Mouse (Mus musculus): ENCODE measurements at regions not wholly inside any gene's neighbourhood (a gene's known extent, or its start where the extent isn't known, plus 50 kb on each side); places are given as distances from the start of the nearest gene placed in this dataset.
A peak's percentile ranks its signal among the peaks of the same experiment; 100 is the strongest.
"Not testable (repeated sequence)": the region's sequence is repeated elsewhere in the genome, so short reads cannot be mapped to it uniquely, and the experiment has no call there.

DNA sequence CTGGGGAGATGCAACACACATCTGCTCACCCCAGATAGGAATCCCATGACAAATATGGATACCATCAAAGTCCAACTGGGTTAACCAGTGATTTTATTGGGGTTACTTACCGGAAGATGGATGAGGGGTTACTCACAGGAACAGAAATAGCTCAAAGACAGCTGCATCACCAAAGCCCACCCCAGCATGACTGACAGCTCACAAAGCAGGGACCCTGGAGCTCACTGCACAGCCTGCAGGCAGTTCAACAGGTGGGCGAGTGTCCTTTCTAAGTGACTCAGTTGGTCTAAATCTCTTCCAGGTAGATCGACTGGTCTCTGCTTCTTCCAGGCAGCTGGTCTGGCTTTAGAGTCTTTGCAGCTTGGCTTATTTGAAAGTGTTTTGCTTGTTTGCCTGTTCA, 114.2 kb downstream of the Bdh1 start:
- no peak overlapping the region for H3K4me2 ChIP-seq
- no peaks in the 10 kb centered on the region for H3K27me3 ChIP-seq
- H3K4me3 ChIP-seq = no peak overlapping the region
- 83% methylated on average over 3 of the region's 3 CpGs for WGBS
- no peaks in the 10 kb centered on the region for H3K36me3 ChIP-seq
- peaks cover 7% of the 10 kb centered on the region for H3K4me1 ChIP-seq (replicated peaks)
- H3K27ac ChIP-seq = no peak overlapping the region
- H3K9me3 ChIP-seq (replicated peaks) = no peaks in the 10 kb centered on the region
- H3K9ac ChIP-seq = no peak overlapping the region
- no peak for ATAC-seq (replicated peaks; ENCODE audit: insufficient number of reproducible peaks, insufficient read depth, low FRiP score, low read depth)

DNA sequence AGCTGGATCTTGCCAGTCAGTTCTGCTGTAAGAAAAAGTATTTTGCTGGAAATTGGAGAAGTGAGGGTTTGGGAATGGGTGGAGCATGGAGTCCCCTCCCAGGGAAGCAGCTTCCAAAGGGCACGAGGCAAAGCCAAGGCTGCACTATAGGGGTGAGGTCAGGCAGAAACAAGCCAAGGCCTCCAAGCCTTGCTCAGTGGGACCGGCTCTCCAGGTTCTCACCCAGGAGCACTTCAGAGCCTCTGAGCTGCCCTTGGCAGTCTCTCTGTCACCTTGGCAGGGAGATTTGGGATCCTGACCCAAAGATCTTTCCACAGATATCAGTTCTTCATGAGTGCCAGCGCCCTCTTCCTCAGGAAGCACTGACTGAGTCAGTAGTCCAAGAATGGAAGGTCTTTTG, 116.5 kb downstream of the Bdh1 start:
- H3K9me3 ChIP-seq (replicated peaks) = no peaks in the 10 kb centered on the region
- no peak overlapping the region for H3K9ac ChIP-seq
- 66% methylated on average over 3 of the region's 3 CpGs for WGBS
- ATAC-seq (replicated peaks; ENCODE audit: insufficient number of reproducible peaks, insufficient read depth, low FRiP score, low read depth) = no peak
- H3K27me3 ChIP-seq = peaks cover 5% of the 10 kb centered on the region; the same call in 1 of the 2 replicates
- peaks cover 1% of the 10 kb centered on the region for H3K4me1 ChIP-seq (replicated peaks)
- H3K27ac ChIP-seq = no peak overlapping the region
- no peak overlapping the region for H3K4me2 ChIP-seq
- H3K4me3 ChIP-seq = no peak overlapping the region
- H3K36me3 ChIP-seq = no peaks in the 10 kb centered on the region

DNA sequence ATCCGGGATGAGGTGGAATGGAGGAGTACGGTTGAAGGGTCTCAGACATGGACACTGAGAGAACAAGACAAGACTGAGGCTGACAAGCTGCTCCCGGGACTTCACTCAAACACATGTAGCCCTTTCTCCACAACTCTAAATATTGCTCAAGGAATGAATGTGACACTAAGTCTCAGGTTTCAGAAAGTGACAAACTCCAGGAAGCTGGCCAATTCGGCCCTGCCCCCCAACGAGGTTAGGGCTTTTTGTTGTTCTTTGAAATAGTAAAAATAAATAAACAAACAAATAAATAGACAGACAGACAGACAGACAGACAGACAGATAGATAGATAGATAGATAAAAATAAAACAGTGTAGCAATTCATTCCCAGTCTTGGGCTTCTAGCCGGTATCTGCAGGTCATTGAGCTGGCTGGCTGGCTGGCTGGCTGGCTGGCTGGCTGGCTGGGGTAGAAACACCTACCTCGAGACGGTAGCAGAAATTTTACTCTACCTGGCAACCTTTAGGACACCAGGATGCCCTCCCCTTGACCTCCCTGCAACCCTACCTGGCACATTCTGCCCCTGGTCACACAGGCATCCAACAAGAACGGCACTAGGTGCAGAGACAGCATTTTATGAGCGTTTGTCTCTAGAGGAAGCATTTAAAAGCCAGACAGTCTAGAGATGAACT, 119.6 kb upstream of the Dlg1 start:
- WGBS = 54% methylated on average over 10 of the region's 10 CpGs
- H3K4me3 ChIP-seq = no peak overlapping the region
- no peak overlapping the region for H3K4me2 ChIP-seq
- H3K36me3 ChIP-seq = no peaks in the 10 kb centered on the region
- no peak overlapping the region for H3K27ac ChIP-seq
- H3K4me1 ChIP-seq (replicated peaks) = peaks cover 10% of the 10 kb centered on the region
- H3K27me3 ChIP-seq = peaks cover 31% of the 10 kb centered on the region
- ATAC-seq (replicated peaks; ENCODE audit: insufficient number of reproducible peaks, insufficient read depth, low FRiP score, low read depth) = no peak
- H3K9me3 ChIP-seq (replicated peaks) = no peaks in the 10 kb centered on the region
- H3K9ac ChIP-seq = no peak overlapping the region

GRCm38 (mm10) chr16:31546062-31546827, 117.0 kb upstream of the Dlg1 start:
- H3K9me3 ChIP-seq (replicated peaks) = no peaks in the 10 kb centered on the region
- no peaks in the 10 kb centered on the region for H3K36me3 ChIP-seq
- H3K4me3 ChIP-seq = peak overlapping the region; percentile 37
- H3K27me3 ChIP-seq = peaks cover 31% of the 10 kb centered on the region
- WGBS = 3% methylated on average over 18 of the region's 18 CpGs
- peaks cover 10% of the 10 kb centered on the region for H3K4me1 ChIP-seq (replicated peaks)
- H3K9ac ChIP-seq = no peak overlapping the region; the same call in 1 of the 2 replicates
- no peak overlapping the region for H3K27ac ChIP-seq
- ATAC-seq (replicated peaks; ENCODE audit: insufficient number of reproducible peaks, insufficient read depth, low FRiP score, low read depth) = no peak
- peak overlapping the region; percentile 67 for H3K4me2 ChIP-seq

GRCm38 (mm10) chr16:31546828-31547224, 116.4 kb upstream of the Dlg1 start:
- no peak overlapping the region for H3K27ac ChIP-seq
- WGBS = 13% methylated on average over 2 of the region's 2 CpGs
- H3K27me3 ChIP-seq = peaks cover 31% of the 10 kb centered on the region
- no peak overlapping the region for H3K4me2 ChIP-seq
- H3K4me3 ChIP-seq = no peak overlapping the region
- H3K36me3 ChIP-seq = no peaks in the 10 kb centered on the region
- H3K9ac ChIP-seq = no peak overlapping the region
- H3K9me3 ChIP-seq (replicated peaks) = no peaks in the 10 kb centered on the region
- no peak for ATAC-seq (replicated peaks; ENCODE audit: insufficient number of reproducible peaks, insufficient read depth, low FRiP score, low read depth)
- H3K4me1 ChIP-seq (replicated peaks) = peaks cover 11% of the 10 kb centered on the region

DNA sequence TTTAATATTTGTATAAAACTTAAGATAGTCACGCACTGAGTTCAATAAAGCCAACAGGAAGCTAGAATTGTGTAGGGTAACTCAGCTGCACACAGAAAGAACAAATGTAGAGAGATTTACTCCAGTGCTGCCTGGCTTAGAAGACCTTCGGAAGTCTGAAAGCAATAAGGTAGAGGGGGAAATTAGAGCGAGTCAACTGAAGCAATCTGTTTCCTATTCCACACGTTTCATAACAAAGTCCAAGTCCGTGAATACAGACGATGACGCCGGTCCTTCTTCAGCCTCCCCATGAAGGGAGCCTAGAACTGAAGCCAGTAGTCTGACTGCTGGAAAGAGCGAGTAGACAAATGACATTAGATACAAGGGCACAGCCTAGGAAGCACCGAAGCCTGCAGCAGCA, 115.9 kb upstream of the Dlg1 start:
- H3K27me3 ChIP-seq = peaks cover 31% of the 10 kb centered on the region
- no peak overlapping the region for H3K9ac ChIP-seq
- H3K9me3 ChIP-seq (replicated peaks) = no peaks in the 10 kb centered on the region
- no peaks in the 10 kb centered on the region for H3K36me3 ChIP-seq
- no peak overlapping the region for H3K4me2 ChIP-seq
- no peak overlapping the region for H3K4me3 ChIP-seq
- peaks cover 12% of the 10 kb centered on the region for H3K4me1 ChIP-seq (replicated peaks)
- H3K27ac ChIP-seq = no peak overlapping the region
- no peak for ATAC-seq (replicated peaks; ENCODE audit: insufficient number of reproducible peaks, insufficient read depth, low FRiP score, low read depth)
- 72% methylated on average over 10 of the region's 10 CpGs for WGBS

- no peak overlapping the region for H3K27ac ChIP-seq
- H3K27me3 ChIP-seq = peaks cover 12% of the 10 kb centered on the region
- no peaks in the 10 kb centered on the region for H3K9me3 ChIP-seq (replicated peaks)
- peaks cover 12% of the 10 kb centered on the region for H3K4me1 ChIP-seq (replicated peaks)
- no peaks in the 10 kb centered on the region for H3K36me3 ChIP-seq
- no peak for ATAC-seq (replicated peaks; ENCODE audit: insufficient number of reproducible peaks, insufficient read depth, low FRiP score, low read depth)
- no peak overlapping the region for H3K9ac ChIP-seq
- no peak overlapping the region for H3K4me3 ChIP-seq
- H3K4me2 ChIP-seq = no peak overlapping the region
- WGBS = 39% methylated on average over 5 of the region's 5 CpGs
Observed at GRCm38 (mm10) chr16:31549975-31550374, 113.3 kb upstream of the Dlg1 start.

- not testable (repeated sequence) for H3K4me3 ChIP-seq; H3K27me3 ChIP-seq; H3K27ac ChIP-seq; H3K9me3 ChIP-seq (replicated peaks); ATAC-seq (replicated peaks; ENCODE audit: insufficient number of reproducible peaks, insufficient read depth, low FRiP score, low read depth); H3K4me2 ChIP-seq; H3K36me3 ChIP-seq; H3K9ac ChIP-seq
- 84% methylated on average over 2 of the region's 2 CpGs for WGBS
- H3K4me1 ChIP-seq (replicated peaks) = peaks cover 11% of the 10 kb centered on the region
Observed at GRCm38 (mm10) chr16:31550539-31550938, 112.7 kb upstream of the Dlg1 start.

- Histone ChIP-seq H3K27me3 (no peaks in the 10 kb centered on the region), H3K9me3 (replicated peaks) (no peaks in the 10 kb centered on the region), H3K4me1 (replicated peaks) (0 out of 2 replicates have a peak, but pooled peaks cover 2% of the 10 kb centered on the region), H3K9ac (no peak overlapping the region), H3K36me3 (no peaks in the 10 kb centered on the region), H3K27ac (no peak overlapping the region), H3K4me2 (no peak overlapping the region), H3K4me3 (no peak overlapping the region)
- WGBS = 49% methylated on average over 11 of the region's 11 CpGs
- no peak for ATAC-seq (replicated peaks; ENCODE audit: insufficient number of reproducible peaks, insufficient read depth, low FRiP score, low read depth)
Observed at GRCm38 (mm10) chr16:31551416-31552151, 111.7 kb upstream of the Dlg1 start.

DNA sequence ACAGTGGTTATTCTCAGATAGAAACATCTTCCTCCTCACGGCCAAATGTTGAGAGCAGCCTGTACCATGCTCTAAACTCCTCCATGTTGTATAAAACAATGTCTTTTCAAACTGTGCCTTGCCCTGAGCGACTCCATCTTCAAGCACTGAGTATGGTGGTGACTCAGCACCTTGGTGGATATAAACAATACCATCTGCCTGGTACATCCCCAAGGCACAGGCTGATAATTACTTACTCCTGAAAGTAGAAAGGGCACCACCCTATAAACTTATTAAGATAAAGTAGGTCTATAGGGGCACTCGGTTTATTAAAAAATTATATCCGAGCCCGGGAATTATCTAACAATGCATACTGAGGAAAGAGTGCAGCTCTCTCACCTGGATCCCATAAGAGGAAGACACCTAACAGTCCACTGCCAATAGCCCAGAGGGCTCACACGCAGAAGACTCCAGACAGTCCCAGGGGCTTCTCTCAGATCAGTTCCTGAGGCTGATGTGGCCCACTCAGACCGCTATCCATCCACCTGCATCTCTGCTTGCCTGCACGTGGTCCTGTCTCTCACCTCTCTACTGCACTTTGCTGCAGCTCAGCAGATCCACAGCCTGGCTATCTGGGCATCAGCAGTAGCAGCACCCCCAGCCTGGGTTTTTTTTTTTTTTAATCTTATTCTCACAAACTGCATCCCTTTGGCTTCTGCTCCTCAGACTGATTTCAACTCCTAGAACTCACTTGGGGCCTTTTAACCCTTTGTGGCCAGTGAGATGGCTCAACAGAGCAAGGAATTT, 109.7 kb upstream of the Dlg1 start:
- Histone ChIP-seq H3K27me3 (no peaks in the 10 kb centered on the region), H3K9ac (no peak overlapping the region), H3K4me2 (no peak overlapping the region), H3K9me3 (replicated peaks) (no peaks in the 10 kb centered on the region; the same call in 1 of the 2 replicates), H3K36me3 (no peaks in the 10 kb centered on the region), H3K4me3 (no peak overlapping the region), H3K27ac (no peak overlapping the region), H3K4me1 (replicated peaks) (0 out of 2 replicates have a peak, but pooled peaks cover 2% of the 10 kb centered on the region)
- 75% methylated on average over 8 of the region's 8 CpGs for WGBS
- ATAC-seq (replicated peaks; ENCODE audit: insufficient number of reproducible peaks, insufficient read depth, low FRiP score, low read depth) = no peak

GRCm38 (mm10) chr16:31560426-31560825, 102.8 kb upstream of the Dlg1 start:
- Histone ChIP-seq H3K4me1 (replicated peaks) (no peaks in the 10 kb centered on the region), H3K36me3 (no peaks in the 10 kb centered on the region), H3K27me3 (no peaks in the 10 kb centered on the region), H3K4me2 (no peak overlapping the region), H3K9ac (no peak overlapping the region), H3K4me3 (no peak overlapping the region), H3K9me3 (replicated peaks) (no peaks in the 10 kb centered on the region; the same call in 1 of the 2 replicates), H3K27ac (no peak overlapping the region)
- ATAC-seq (replicated peaks; ENCODE audit: insufficient number of reproducible peaks, insufficient read depth, low FRiP score, low read depth) = no peak

Data from heart, embryonic 15.5 days (tissue).